Mouse (Mus musculus): ENCODE results near the gene Crip1. TPM values are rescaled to one million over a fixed set of nuclear protein-coding genes. Genes with fewer than 3 reads are reported as not detected.

Crip1 gene
- polyA plus RNA-seq, 1 experiment, result 1,644 TPM

DNA sequence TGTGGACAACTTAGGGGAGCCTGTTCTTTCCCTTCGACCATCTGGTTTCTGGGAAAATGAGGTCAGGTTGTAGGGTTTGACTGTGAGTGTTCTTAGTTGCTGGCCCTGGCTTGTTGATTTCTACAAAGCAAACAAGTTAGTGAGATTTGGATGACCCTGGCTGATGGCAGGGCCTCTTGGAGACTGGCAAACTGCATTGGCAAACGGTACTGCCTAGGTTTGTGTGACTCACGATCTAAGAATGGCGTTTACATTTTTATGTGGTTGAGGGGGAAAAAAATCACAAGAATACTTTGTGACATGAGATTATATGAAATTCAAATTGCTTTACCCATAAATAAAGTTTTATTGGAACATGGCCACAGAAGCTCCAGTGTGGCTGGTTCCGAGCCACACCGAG, 39.7 kb upstream of the Crip1 start:
- Histone ChIP-seq H3K36me3 (ENCODE audit: control insufficient read depth, insufficient read depth) (peaks cover 19% of the 10 kb centered on the region), H3ac (ENCODE audit: control insufficient read depth, insufficient read length, low read depth) (no peak overlapping the region)
- TF ChIP-seq CEBPB (IDR thresholded peaks at IDR 0.05; ENCODE audit: low read depth) (peak; percentile 2), MYOG (IDR thresholded peaks at IDR 0.05; ENCODE audit: control insufficient read depth, extremely low read depth, insufficient read length) (no peak)

DNA sequence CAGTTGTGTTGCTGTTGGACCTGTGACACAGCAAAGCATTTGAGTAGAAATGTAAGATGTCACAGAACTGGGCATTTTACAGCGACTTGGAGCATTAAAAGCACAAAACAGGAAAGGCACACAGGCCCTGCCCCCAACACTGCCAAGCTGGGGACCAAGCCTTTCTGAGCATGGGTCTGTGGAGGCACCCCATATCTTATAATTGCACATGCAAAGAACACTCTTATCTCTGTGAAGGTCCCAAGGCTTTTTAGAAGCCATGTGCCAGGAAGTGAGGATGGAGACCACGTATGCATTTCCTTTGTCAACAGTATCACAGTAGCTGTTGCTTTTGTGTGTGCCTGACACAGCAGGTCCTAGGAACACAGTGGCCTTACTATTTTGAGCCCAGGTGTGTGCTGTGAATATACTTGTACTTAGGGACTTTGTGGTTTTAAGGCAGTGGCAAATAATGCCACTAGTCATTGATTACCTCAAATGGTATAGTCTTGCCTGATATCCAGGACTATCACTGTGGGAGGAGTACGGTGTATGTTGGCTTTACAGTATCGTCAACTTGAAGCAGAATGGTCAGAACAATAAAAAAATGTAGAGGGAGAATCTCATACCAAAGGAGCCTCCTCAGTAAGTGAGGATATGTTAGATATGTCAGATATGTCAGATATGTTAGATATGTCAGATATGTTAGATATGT, 38.5 kb upstream of the Crip1 start:
- Histone ChIP-seq H3K79me2 (ENCODE audit: control insufficient read depth, insufficient read depth) (peaks cover 87% of the 10 kb centered on the region), H3K27me3 (ENCODE audit: control insufficient read depth, insufficient read depth, insufficient read length) (no peaks in the 10 kb centered on the region), H3ac (ENCODE audit: control insufficient read depth, insufficient read length, low read depth) (no peak overlapping the region), H3K79me3 (ENCODE audit: low read depth) (peaks cover 78% of the 10 kb centered on the region), H3K4me3 (ENCODE audit: insufficient read depth, poor library complexity, severe bottlenecking) (no peak overlapping the region), H3K36me3 (ENCODE audit: control insufficient read depth, insufficient read depth) (peaks cover 28% of the 10 kb centered on the region)
- TF ChIP-seq MAX (IDR thresholded peaks at IDR 0.05), result no peak
- no peak for TF ChIP-seq MYOD1 (IDR thresholded peaks at IDR 0.05; ENCODE audit: control insufficient read depth, insufficient read length, low read depth)
- no peak for TF ChIP-seq USF1 (IDR thresholded peaks at IDR 0.05; ENCODE audit: low read depth)
- TF ChIP-seq FOSL1 (IDR thresholded peaks at IDR 0.05; ENCODE audit: insufficient read depth, low read length, poor library complexity, severe bottlenecking), result no peak
- no peak for TF ChIP-seq MYOG (IDR thresholded peaks at IDR 0.05; ENCODE audit: control insufficient read depth, extremely low read depth, insufficient read length)
- no peak for TF ChIP-seq CEBPB (IDR thresholded peaks at IDR 0.05; ENCODE audit: low read depth)
- TF ChIP-seq CTCF (IDR thresholded peaks at IDR 0.05; ENCODE audit: control insufficient read depth, insufficient read depth, insufficient read length), result no peak

More for the DNA sequence above, 39.7 kb upstream of the Crip1 start:
- Histone ChIP-seq H3K79me2 (ENCODE audit: control insufficient read depth, insufficient read depth) (peaks cover 89% of the 10 kb centered on the region), H3K4me3 (ENCODE audit: insufficient read depth, poor library complexity, severe bottlenecking) (no peak overlapping the region), H3K79me3 (ENCODE audit: low read depth) (peaks cover 82% of the 10 kb centered on the region), H3K27me3 (ENCODE audit: control insufficient read depth, insufficient read depth, insufficient read length) (no peaks in the 10 kb centered on the region)

DNA sequence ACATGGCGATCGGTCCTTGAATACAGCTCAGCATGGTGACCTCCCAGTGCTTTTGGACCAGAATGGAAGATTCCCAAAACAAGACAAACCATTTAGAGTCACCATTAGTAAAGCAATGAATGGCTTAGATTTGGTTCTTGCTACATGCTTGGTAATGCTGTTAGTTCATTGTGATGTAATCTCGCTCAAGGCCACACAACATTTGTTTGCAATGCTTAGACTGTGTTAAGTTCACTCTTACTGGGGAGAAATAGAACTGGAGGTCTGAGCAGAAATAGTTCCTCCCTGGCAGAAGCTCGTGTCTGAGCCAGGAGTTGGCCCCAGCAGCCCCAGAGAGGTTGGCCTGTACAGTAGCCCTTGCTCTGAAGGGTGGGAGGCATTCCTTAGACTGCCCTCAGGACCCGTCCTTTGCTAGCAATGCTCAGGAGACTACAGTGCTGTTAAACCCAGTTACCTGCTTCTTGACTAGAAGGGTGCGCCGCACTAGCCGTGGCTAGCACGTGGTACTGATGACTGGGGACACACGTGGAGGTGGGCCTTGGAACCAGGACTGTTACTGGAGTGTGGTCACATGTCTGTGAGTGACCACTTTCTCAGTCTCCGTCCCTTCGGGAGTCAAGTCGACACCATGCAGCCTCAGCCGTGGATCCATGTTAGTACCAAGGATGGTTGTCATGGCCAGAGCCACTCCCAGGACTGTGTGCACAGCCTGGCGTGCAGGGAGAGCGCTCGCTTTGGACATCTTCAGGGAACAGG, 37.4 kb upstream of the Crip1 start:
- Histone ChIP-seq H3K79me3 (ENCODE audit: low read depth) (peaks cover 68% of the 10 kb centered on the region), H3ac (ENCODE audit: control insufficient read depth, insufficient read length, low read depth) (no peak overlapping the region), H3K36me3 (ENCODE audit: control insufficient read depth, insufficient read depth) (peaks cover 40% of the 10 kb centered on the region), H3K27me3 (ENCODE audit: control insufficient read depth, insufficient read depth, insufficient read length) (no peaks in the 10 kb centered on the region), H3K79me2 (ENCODE audit: control insufficient read depth, insufficient read depth) (peaks cover 87% of the 10 kb centered on the region), H3K4me3 (ENCODE audit: insufficient read depth, poor library complexity, severe bottlenecking) (no peak overlapping the region)
- TF ChIP-seq FOSL1 (IDR thresholded peaks at IDR 0.05; ENCODE audit: insufficient read depth, low read length, poor library complexity, severe bottlenecking) (no peak), CTCF (IDR thresholded peaks at IDR 0.05; ENCODE audit: control insufficient read depth, insufficient read depth, insufficient read length) (no peak), MYOD1 (IDR thresholded peaks at IDR 0.05; ENCODE audit: control insufficient read depth, insufficient read length, low read depth) (no peak), CEBPB (IDR thresholded peaks at IDR 0.05; ENCODE audit: low read depth) (no peak), MAX (IDR thresholded peaks at IDR 0.05) (no peak), USF1 (IDR thresholded peaks at IDR 0.05; ENCODE audit: low read depth) (no peak), MYOG (IDR thresholded peaks at IDR 0.05; ENCODE audit: control insufficient read depth, extremely low read depth, insufficient read length) (no peak)

DNA sequence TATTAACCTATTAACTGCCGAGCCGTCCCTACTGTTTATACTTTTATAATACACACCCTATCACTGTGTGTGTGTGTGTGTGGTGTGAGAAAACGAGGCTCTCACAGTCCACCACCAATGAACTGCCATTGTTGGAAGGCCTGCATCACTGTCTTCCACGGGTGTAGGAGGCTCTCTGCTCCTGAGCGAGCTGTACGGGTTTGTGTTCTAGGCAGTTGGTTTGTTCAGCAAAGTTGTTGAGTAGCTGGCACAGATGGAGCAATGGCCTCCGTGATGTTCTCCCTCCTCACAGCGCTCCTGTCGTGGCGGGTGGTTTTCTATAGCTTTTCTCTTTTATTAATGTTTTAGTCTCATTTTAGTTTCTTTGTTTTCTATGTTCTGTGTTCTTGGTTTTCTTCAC, 36.3 kb upstream of the Crip1 start:
- no peaks in the 10 kb centered on the region for H3K27me3 ChIP-seq (ENCODE audit: control insufficient read depth, insufficient read depth, insufficient read length)
- peaks cover 50% of the 10 kb centered on the region for H3K36me3 ChIP-seq (ENCODE audit: control insufficient read depth, insufficient read depth)
- peaks cover 77% of the 10 kb centered on the region for H3K79me2 ChIP-seq (ENCODE audit: control insufficient read depth, insufficient read depth)
- no peak for TF ChIP-seq MYOG (IDR thresholded peaks at IDR 0.05; ENCODE audit: control insufficient read depth, extremely low read depth, insufficient read length)
- no peak for TF ChIP-seq CEBPB (IDR thresholded peaks at IDR 0.05; ENCODE audit: low read depth)
- no peak for TF ChIP-seq FOSL1 (IDR thresholded peaks at IDR 0.05; ENCODE audit: insufficient read depth, low read length, poor library complexity, severe bottlenecking)
- no peak for TF ChIP-seq CTCF (IDR thresholded peaks at IDR 0.05; ENCODE audit: control insufficient read depth, insufficient read depth, insufficient read length)
- TF ChIP-seq MYOD1 (IDR thresholded peaks at IDR 0.05; ENCODE audit: control insufficient read depth, insufficient read length, low read depth), result no peak
- no peak overlapping the region for H3K4me3 ChIP-seq (ENCODE audit: insufficient read depth, poor library complexity, severe bottlenecking)
- H3K79me3 ChIP-seq (ENCODE audit: low read depth), result peaks cover 60% of the 10 kb centered on the region
- no peak overlapping the region for H3ac ChIP-seq (ENCODE audit: control insufficient read depth, insufficient read length, low read depth)

DNA sequence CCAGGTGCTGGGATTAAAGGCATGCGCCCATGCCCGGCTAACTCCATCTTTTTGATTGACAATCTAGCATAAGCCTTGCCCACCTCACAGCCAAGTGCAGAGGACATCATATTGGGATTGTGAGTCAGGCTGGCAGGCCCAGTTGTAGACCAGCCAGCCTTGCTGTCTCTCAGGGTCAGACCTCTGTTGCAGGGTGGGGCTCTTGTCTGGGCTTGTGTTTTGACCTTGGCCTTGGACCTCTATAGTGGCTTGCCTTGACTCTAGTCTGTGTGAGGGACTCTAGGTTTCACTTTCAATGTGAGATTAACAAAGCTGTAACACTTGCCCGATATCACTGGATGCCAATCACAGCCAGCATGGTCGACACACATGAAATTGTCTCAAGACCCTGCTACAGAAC, 32.0 kb upstream of the Crip1 start:
- Histone ChIP-seq H3K79me3 (ENCODE audit: low read depth) (peaks cover 22% of the 10 kb centered on the region), H3K27me3 (ENCODE audit: control insufficient read depth, insufficient read depth, insufficient read length) (no peaks in the 10 kb centered on the region), H3K4me3 (ENCODE audit: insufficient read depth, poor library complexity, severe bottlenecking) (no peak overlapping the region), H3K79me2 (ENCODE audit: control insufficient read depth, insufficient read depth) (peaks cover 35% of the 10 kb centered on the region), H3K36me3 (ENCODE audit: control insufficient read depth, insufficient read depth) (peaks cover 63% of the 10 kb centered on the region), H3ac (ENCODE audit: control insufficient read depth, insufficient read length, low read depth) (no peak overlapping the region)
- TF ChIP-seq CTCF (IDR thresholded peaks at IDR 0.05; ENCODE audit: control insufficient read depth, insufficient read depth, insufficient read length) (no peak), USF1 (IDR thresholded peaks at IDR 0.05; ENCODE audit: low read depth) (no peak), MYOG (IDR thresholded peaks at IDR 0.05; ENCODE audit: control insufficient read depth, extremely low read depth, insufficient read length) (no peak), CEBPB (IDR thresholded peaks at IDR 0.05; ENCODE audit: low read depth) (no peak), MAX (IDR thresholded peaks at IDR 0.05) (no peak), MYOD1 (IDR thresholded peaks at IDR 0.05; ENCODE audit: control insufficient read depth, insufficient read length, low read depth) (no peak), FOSL1 (IDR thresholded peaks at IDR 0.05; ENCODE audit: insufficient read depth, low read length, poor library complexity, severe bottlenecking) (no peak)
